Mouse (Mus musculus) heart, postnatal 25 days (tissue): ENCODE results near the gene Adssl1. TPM values are rescaled to one million over a fixed set of nuclear protein-coding genes. Genes with fewer than 3 reads are reported as not detected.

Experiments
- DNase-seq: peaks from one replicate; pipeline ENCODE4 v3.0.0; 2022; ENCODE audit warnings: low spot score
- intact Hi-C: fragments of 180-260 bp; cut with DNase I; formaldehyde crosslinking; loops from one replicate; pipeline ENCODE4 v1.15.1; 2025
- microRNA-seq: library from miRNA; unstranded; fragments of <30 nt; microRNA quantifications from one replicate; pipeline ENCODE4 v1.2.0, GENCODE M21; 2022
- total RNA-seq, 2 experiments: library from RNA; stranded (reverse); gene quantifications; 2 replicates each; pipeline ENCODE4 v1.2.3; 2021

Adssl1 gene
- total RNA-seq, 2 experiments from 2014 or later = 147 TPM

DNA sequence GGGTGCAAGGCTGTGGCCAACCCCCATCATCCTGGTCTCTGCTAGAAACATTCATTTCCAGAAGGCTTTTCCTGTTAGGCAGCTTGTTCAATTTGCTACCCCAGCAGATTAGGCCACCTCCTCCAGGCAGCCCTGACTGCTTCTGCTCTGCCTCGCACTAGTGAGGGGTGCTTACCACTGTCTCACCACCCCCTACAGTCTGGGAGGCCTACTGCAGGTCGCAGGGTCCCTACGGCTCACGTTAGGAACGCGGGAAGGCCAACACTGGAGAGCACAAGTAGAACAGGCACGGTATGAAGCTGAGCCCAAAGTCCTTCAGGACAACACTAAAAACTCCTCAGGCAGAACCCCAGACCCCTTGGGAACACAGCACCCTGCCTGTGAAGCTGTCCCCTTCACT lies 52.0 kb downstream of the Adssl1 start:
- intact Hi-C loops = no loop called here
- no peak for DNase-seq

GRCm38 (mm10) chr12:112672744-112673575 lies 53.1 kb downstream of the Adssl1 start:
- intact Hi-C loops = no loop called here
- no peak for DNase-seq

- intact Hi-C loops = loop anchor here (2.0 kb wide), 1 partner anchor 15 kb away; no protein-coding TSS in a partner anchor
- DNase-seq = no peak
Measured at GRCm38 (mm10) chr12:112673576-112674091, 53.8 kb downstream of the Adssl1 start.

DNA sequence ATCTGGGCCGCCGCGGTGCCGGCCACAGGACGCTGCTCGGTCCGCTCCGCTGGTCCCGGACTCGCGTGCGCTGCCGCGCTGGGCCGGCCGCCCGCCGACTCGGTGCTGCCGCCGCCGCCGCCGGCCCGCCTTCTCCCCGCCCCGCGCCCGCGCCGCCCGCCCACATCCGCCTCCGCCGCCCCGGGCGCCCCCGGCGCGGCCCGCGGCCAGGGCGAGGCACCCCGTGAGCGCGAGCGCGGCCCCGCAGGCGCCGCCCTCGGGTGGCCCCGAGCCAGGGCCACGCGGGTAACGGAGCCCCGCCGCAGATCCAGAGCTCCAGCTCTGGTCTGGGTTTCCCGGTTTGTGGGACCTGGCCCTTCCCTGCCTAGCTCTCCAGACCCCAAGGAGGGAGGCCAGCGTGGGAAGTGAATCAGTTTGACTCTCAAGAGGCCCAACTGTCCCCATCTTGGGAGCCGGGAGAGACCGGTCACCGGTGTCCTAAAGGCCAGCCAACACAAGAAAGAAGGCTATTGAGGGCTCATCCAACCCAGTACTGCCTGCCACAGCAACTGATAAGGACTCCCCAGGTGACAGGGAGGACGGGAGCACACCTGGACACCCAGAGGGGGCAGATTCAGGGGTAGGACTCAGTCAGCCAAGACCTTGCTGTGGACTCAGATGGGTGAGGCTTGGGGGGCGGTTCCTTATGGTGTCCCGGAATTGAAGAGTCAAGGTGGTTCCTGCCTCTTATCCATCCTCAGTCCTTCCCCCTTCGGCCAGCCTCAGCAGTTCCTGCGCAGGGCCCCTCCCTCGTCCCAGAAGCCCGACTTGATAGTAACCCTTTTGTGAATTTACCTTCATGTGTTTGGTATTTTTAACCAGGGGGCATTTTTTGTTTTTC lies 54.5 kb downstream of the Adssl1 start, which contains the start of gene Akt1:
TSS of gene Akt1 (minus strand) at position 753 of the 880 bp plus-strand sequence.
- intact Hi-C loops = loop anchor here (2.0 kb wide), 1 partner anchor 16 kb away; no protein-coding TSS in a partner anchor
- peak; percentile 61 for DNase-seq

DNA sequence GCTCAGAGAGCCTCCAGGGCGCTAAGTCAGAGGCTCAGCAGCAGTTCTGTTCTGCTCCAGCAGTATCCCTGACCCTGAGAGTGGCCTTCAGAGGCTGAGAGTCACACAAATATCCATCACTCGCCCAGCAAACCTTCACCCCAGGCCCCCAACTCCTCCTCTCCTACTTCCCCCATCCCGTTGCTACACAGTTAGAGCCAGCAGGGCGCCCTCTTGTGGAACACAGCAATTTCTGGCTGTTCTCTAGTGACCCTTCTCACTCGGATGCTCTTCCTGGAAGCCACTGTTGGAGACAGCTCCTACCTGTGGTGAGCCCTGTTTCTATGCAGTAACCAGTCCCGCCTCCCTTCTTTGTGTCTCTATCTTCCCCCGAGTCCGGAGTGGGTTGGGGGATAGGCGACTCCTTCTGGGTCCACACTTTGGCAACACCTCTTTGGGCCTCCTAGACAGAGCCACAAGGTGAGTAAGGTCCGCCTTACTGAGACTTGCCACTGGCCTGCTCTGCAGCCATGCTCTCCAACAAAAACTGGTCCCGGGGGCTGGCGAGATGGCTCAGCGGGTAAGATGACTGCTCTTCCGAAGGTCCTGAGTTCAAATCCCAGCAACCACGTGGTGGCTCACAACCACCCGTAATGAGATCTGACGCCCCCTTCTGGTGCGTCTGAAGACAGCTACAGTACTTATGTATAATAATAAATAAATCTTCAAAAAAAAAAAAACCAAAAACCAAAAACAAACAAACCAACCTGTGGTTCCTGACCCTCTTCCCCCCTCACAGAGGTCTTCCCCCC lies 55.6 kb downstream of the Adssl1 start:
- peak; percentile 62 for DNase-seq
- intact Hi-C loops = loop anchor here (2.0 kb wide), 1 partner anchor 17 kb away; no protein-coding TSS in a partner anchor

DNA sequence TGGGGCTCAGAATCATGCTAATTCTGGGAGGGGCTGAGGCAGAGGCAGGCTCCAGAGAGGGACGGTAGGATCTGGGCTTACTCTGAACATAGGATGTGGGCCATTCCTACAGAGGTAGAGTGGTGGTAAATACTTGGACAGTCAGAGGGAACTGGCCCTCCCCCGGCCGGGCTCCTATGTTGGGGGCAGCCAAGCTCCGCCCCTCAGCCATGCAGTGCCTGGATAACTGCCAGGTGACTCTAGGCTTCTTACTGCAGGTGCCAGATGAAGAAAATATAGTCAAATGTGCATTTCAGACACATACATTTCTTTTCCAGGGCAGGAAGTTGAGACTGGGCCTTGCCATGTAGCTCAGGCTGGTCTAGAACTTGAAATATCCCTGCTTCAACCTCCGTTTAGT lies 57.2 kb downstream of the Adssl1 start:
- intact Hi-C loops = no loop called here
- DNase-seq = no peak

DNA sequence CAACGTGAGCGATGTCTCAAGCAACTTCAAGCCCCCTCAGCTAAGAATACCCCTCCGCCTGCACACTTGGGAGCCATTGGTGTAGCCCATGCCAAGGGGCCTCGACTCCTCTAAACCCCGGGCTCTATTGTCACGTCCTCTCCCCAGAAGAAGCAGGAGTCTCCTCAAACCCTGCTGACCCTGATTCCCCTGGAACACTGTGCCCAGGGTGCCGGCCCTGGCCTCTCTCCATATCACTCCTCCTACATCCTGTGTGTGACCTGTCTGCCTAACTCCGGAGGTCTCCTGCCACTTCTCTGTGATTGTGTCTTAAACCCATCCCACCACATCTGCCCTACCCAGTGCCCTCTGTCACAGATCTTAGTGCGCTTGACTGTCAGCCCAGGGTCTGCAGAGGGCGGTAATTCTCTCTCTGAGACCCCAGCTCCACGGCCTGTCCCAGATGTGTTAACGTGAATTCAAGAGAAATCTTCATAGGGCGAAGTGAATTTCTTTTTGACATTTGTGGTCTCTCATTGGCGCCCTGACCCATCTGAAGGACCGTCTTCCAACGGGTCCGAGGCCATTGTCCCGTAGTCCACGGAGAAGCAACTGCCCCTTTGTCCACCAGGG lies 58.2 kb downstream of the Adssl1 start:
- DNase-seq = no peak
- intact Hi-C loops = no loop called here

DNA sequence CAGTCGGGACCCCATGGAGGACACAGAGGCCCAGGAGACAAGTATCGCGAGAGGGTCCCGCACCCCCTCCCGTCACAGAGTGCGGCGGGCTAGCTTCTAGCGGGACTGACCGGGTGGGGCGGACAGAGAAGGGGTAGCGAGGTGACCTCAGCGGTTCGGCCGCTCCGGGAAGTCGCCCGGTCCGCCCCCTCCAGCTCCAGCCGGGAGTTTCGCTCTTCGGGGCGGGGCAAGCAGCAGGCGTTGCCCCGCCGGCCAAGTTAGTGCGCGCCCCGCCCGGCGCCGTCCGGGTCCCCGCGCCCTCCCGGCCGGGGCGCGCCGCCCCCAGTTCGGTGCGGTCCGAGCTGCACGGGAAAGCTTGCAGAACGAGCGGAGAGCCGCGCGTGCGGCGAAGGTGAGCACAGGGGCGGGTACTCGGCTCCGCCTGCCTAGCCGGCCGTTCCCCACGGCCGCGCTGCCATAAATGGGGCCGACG lies 58.7 kb downstream of the Adssl1 start, which contains the start of gene Zbtb42:
TSS of gene Zbtb42 (plus strand) at position 274 of the 472 bp plus-strand sequence.
- peak; percentile 62 for DNase-seq
- intact Hi-C loops = no loop called here

DNA sequence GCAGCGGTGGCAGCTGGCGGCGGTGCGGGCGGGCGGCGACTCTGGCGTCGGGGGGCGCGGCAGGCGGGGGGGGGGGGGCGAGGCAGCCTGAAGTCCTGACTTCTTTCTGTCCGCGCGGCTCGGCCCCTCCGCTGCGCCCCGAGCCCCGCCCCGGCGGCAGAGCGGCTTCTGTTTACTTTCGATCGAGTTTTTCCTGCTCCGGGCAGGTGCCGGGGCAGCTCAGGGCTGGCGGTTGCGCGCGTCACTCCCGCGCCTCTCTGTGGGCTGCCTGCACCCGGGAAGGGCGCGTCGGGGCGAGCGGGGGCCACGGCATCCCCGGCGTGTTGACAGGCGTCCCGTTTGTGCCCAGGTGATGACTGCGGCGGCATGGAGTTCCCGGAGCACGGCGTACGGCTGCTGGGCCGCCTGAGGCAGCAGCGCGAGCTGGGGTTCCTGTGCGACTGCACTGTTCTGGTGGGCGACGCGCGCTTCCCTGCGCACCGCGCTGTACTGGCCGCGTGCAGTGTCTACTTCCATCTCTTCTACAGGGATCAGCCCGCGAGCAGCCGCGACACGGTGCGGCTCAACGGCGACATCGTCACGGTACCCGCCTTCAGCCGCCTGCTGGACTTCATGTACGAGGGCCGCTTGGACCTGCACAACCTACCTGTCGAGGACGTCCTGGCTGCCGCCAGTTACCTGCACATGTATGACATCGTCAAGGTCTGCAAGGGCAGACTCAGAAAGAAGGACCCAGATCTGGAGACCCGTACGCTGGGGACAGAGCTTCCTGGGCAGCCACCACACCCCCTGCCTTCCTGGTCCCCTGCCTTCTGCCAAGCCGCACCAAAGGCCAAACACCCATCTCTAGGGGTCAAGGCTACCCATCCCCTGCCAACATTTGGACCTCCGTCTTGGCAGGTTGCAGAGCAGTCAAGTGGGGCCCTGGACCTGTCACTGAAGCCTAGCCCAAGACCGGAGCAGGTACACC lies 59.5 kb downstream of the Adssl1 start:
- intact Hi-C loops = no loop called here
- no peak for DNase-seq

- no peak for DNase-seq
- intact Hi-C loops = no loop called here
Measured at GRCm38 (mm10) chr12:112683351-112683750, 63.5 kb downstream of the Adssl1 start.

GRCm38 (mm10) chr12:112688458-112688857 lies 68.6 kb downstream of the Adssl1 start:
- intact Hi-C loops = no loop called here
- no peak for DNase-seq

Small RNA genes within 50 kb of the gene (microRNA-seq; reads per million reads assigned to microRNA genes)
- gene Mir6939 = not detected

Other genes starting within 250 kb of the Adssl1 start
- 10 to 100 TPM; 24.6 to 26.9 TPM for gene A530016L24Rik, start 130.6 kb upstream of the Adssl1 start, total RNA-seq
- not detected for gene Tmem179, start 103.3 kb upstream of the Adssl1 start, total RNA-seq
- 10 to 100 TPM; 15.8 to 20.0 TPM for gene Inf2, start 31.3 kb upstream of the Adssl1 start, total RNA-seq
- 10 to 100 TPM; 29.5 to 35.7 TPM for gene Siva1, start 24.6 kb downstream of the Adssl1 start, total RNA-seq
- 100 to 1,000 TPM; 206 to 215 TPM for gene Akt1, start 54.8 kb downstream of the Adssl1 start, total RNA-seq
- gene Zbtb42, start 58.8 kb downstream of the Adssl1 start, total RNA-seq = 1 to 10 TPM; 6.4 to 6.7 TPM
- gene Cep170b, start 100.4 kb downstream of the Adssl1 start, total RNA-seq = 1 to 10 TPM; 7.7 to 9.8 TPM
- gene Pld4, start 140.6 kb downstream of the Adssl1 start, total RNA-seq = 1 to 10 TPM; 5.6 to 6.9 TPM
- gene Ahnak2, start 182.6 kb downstream of the Adssl1 start, total RNA-seq = 10 to 100 TPM; 15.3 to 16.5 TPM
- 1 to 10 TPM; 1.5 to 1.9 TPM for gene Clba1, start 188.9 kb downstream of the Adssl1 start, total RNA-seq
- 1 to 10 TPM; 6.4 to 7.6 TPM for gene Cdca4, start 209.4 kb downstream of the Adssl1 start, total RNA-seq
- under 1 TPM in 1 of 2 experiments, not detected in 1; 0.23 TPM for gene Gpr132, start 248.2 kb downstream of the Adssl1 start, total RNA-seq